Mouse (Mus musculus) small intestine, adult 2 months (tissue): Measurements from ENCODE around the gene Kcnmb1.

Experiments used
- CTCF ChIP-seq: fragments of 200-500 bp; IDR thresholded peaks from 2 replicates; pipeline ENCODE4 v1.5.1; 2012; ENCODE audit warnings: low read depth, mild to moderate bottlenecking, control low read depth, inconsistent platforms, low read length, moderate library complexity, mixed read lengths; ENCODE audit not compliant: insufficient replicate concordance, insufficient read length; ENCODE audit errors: extremely low read depth
- POLR2A ChIP-seq: fragments of 200-500 bp; IDR thresholded peaks from 2 replicates; pipeline ENCODE4 v1.6.1; 2012; ENCODE audit warnings: low read depth, mild to moderate bottlenecking, control low read depth, inconsistent platforms, low read length, moderate library complexity

DNA sequence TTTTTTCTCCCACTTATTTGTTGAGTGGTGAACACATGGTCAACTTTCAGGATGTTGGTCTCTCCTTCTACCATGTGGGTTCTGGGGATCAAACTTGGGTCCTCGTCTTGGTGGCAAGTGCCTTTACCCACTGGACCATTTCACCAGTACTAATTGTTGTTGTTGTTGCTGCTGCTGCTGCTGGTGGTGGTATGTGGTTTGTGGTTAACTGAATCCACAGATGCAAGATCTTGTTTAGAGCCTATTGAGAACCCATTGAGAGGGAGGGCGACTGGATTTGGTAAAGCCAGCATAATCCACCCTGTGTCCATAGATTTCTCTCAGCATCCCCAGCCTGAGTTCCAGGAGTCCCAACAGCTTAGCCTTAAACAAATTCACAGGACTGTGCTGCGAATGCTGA is 37.6 kb downstream of the Kcnmb1 start:
- TF ChIP-seq POLR2A = no peak
- TF ChIP-seq CTCF = no peak
